Mouse (Mus musculus) kidney, adult 11 months (tissue): ENCODE data around the gene Galnt12.
A peak's percentile ranks its signal among the peaks of the same experiment; 100 is the strongest.

Experiments used
- DNase-seq: peaks from one replicate; pipeline ENCODE4 v3.0.0; 2022

Galnt12 gene

DNA sequence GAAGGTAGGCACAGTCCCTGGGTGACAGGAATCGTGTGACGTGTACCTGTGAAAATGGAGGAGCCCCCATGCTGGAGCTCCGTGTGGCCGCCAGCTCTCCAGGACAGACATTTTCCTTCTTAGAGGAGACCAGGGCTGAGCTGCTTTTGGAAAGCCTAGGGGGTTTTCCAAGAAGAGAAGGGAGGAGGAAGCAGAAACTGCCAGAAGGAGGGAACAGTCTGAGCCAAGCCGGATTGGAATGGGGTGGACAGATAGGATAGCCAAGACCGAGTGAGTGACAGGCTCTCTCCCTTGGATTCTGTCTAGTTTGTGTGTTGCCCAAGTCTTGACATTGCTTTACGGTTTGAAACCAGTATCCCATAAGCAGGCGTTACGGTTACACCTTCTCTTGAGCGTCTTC is 11.9 kb downstream of the Galnt12 start:
- DNase-seq, result no peak

- DNase-seq, result no peak
These were observed 20.2 kb downstream of the Galnt12 start for GRCm38 (mm10) chr4:47111885-47112284.

GRCm38 (mm10) chr4:47112560-47112959 is 20.9 kb downstream of the Galnt12 start:
- no peak for DNase-seq

DNA sequence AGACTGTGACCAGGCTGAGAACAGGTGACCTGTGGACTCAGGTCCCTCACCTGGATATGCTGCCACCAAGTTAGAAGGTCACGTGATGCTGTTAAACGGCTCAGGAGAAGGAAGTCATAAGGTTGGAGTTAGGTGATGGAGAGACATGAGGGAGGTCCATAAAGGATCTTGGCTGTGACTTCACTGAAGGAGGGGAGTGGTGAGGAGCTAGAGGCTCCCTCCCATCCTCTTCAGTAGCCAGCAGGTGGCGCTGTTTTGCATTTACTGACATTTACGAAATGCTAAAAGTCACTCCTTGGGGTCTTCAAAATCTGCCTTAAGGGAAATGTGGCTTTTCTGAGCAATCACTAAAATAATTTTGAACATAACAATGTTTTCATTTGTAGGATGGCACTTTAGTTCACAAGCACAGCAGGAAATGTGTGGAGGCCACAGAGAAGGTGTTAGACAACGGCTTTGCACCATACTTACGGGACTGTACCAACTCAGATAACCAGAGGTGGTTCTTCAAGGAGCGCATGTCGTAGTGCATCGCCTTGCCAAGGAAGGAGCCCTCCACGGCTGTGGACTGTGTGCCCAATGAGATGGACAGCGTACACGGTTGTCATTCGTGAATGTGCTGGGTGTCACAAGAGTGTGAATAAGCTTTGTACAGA is 30.5 kb downstream of the Galnt12 start:
- DNase-seq, result no peak

- DNase-seq, result no peak
These were observed 32.5 kb downstream of the Galnt12 start for GRCm38 (mm10) chr4:47124140-47124711.

- DNase-seq, result no peak
These were observed 36.8 kb downstream of the Galnt12 start for GRCm38 (mm10) chr4:47128515-47128914.

DNA sequence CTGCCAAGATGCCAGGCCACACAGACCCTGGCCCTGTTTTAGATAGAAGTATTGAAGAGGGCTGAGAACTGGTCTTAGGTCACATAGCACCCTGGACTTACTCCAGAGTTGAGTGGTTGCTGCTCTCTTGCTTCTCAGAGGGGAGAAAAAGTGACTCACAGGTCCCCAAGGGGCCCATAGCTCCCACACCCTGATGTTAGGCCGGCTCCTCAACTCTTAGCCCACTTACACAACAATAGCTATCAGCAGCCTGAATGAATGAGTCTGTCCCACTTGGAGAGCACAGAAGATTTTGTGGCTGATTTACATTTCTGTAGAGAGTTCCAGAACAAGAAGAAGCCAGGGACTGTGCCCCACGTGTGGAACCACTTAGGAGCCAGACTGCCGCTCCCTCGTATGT is 37.9 kb downstream of the Galnt12 start:
- DNase-seq, result no peak

DNA sequence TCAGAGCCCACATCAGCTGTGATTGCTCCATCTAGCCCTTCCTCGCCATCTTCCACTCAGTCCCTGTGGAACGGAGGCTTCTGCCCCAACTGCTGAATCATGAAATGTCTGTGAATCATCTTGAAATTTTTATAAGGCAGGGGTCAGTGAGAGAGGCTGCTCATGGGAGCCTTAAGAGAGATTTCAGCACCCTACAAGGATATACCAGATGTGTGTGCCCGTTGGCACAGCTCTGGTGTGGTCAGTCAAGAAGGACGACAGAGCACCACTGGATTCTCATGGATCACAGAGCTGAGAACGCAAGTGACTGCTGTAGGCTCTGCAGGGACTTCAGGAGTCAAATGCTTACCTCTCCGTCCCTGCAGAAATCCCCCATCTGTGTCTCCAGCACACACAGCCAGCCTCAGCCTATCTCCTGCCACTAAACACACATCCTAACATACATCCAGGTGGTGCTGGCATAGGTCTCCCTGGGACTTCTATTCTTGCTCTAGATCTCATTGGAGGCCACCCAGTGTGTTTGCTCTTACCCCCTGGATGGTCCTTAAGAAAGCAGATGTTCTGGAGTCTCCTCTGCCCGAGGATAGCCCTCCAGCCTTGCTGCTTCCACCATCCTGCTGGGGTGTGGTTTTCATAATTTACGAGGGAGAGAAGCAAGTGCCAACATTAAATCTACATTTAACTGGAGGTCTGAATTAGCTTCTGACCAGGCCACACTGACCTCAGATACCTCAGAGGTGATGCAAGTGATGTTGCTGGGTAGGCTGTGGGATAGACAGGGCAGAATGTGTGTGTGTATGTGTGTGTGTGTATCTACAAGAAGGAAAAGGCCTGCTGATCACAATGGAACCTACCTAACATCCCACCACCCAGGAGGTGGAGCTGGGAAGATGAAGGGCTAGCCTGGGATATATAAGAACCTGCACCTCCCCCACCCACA is 38.7 kb downstream of the Galnt12 start:
- no peak for DNase-seq

- no peak for DNase-seq
These were observed 40.2 kb downstream of the Galnt12 start for GRCm38 (mm10) chr4:47131931-47132330.

GRCm38 (mm10) chr4:47132413-47132812 is 40.7 kb downstream of the Galnt12 start:
- DNase-seq, result peak; percentile 43

DNA sequence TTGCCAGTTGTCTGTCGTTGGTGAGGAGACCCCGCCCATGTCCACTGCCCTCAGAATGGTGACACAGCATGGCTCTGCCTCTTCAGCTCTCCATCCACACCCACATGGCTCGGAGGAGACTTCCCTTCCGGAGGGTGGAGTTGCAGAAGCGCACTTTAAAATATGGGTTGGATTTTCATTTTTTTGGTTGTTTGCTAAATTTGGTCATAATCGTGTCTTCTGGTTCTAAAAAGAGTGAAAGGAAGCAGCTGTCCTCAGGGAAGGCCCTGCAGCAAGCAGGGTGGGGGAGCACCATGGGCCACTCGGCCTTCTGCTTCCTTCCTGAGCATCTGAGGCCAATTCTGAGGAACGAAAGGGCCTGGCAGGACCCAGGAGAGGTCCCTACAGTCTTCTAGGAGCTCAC is 45.0 kb downstream of the Galnt12 start:
- DNase-seq, result peak; percentile 72

GRCm38 (mm10) chr4:47137479-47137878 is 45.8 kb downstream of the Galnt12 start:
- DNase-seq, result peak; percentile 28

- no peak for DNase-seq
These were observed 46.7 kb downstream of the Galnt12 start for GRCm38 (mm10) chr4:47138411-47138810.

GRCm38 (mm10) chr4:47138967-47139777 is 47.5 kb downstream of the Galnt12 start:
- peak; percentile 27 for DNase-seq

GRCm38 (mm10) chr4:47140301-47140700 is 48.6 kb downstream of the Galnt12 start:
- no peak for DNase-seq

DNA sequence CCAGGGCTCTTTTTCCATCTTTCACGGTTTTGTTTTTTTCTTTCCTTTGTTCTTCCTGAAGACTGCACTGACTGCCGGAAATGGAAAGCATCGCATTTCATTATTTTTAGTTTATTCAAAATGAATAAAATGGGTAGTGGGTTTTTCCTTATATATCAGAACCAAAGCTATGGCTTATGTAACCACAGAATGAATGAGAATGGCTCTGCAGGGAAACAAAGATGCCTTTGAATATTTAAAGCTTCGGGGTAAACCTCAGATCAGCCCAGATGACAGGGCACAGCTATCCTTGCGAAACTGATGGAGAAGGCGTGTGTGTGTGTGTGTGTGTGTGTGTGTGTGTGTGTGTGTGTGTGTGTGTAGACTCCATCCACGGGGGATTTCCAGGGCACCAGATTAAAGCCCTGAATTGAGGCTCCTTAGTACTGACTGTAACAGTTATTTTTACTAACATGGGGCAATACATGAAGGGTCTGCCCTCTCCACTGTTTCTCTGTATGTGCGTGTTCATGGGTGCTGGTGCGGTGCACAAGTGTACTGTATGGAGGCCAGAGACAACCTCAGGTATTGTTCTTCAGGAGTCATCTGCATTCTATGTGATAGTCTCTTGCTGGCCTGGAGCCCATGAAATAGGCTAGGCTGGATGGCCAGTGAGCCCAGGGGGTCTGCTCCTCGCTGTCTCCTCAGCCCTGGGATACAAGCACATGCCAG is 49.9 kb downstream of the Galnt12 start:
- no peak for DNase-seq

- no peak for DNase-seq
These were observed 52.1 kb downstream of the Galnt12 start for GRCm38 (mm10) chr4:47143849-47144248.

- no peak for DNase-seq
These were observed 53.6 kb downstream of the Galnt12 start for GRCm38 (mm10) chr4:47145341-47145740.

- no peak for DNase-seq
These were observed 54.9 kb downstream of the Galnt12 start for GRCm38 (mm10) chr4:47146561-47146960.

GRCm38 (mm10) chr4:47149963-47150362 is 58.3 kb downstream of the Galnt12 start:
- DNase-seq, result peak; percentile 27

DNA sequence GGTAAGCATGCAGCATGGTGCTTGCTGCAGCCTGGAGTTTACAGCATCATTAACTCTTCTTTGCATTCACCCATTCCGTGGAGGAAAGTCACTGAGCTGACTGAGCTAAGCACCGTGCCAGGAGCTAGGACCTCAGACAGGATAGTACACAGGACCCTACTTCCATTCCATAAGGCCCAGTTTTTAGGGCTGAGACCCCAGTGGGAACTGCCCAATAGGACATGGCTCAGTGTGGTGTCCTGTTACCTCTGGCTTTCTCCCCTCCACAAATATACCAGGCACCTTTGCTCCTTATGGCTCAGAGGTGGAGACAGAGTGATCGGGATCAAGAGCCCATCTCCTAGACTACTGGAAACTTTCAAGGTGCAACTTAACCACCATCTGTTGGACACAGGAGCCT is 59.1 kb downstream of the Galnt12 start:
- DNase-seq, result no peak

GRCm38 (mm10) chr4:47151553-47152183 is 60.0 kb downstream of the Galnt12 start:
- DNase-seq, result no peak
